Mouse (Mus musculus) forebrain, embryonic 13.5 days (tissue): Measurements from ENCODE around the gene Sh3gl2. TPM values are rescaled to one million over a fixed set of nuclear protein-coding genes. Genes with fewer than 3 reads are reported as not detected.
A peak's percentile ranks its signal among the peaks of the same experiment; 100 is the strongest.

Experiments used
- ATAC-seq: fragments of 200-750 bp; cut with Nextera tagmentation; 2 replicates; pipeline ENCODE4 v1.8.0; 2017
- H3K27ac ChIP-seq: fragments of 300-500 bp; sonication (generic); 2 replicates; pipeline ENCODE4 v1.5.1; 2015; ENCODE audit warnings: inconsistent platforms, mild to moderate bottlenecking, moderate library complexity
- H3K27me3 ChIP-seq: fragments of 300-500 bp; sonication (generic); 2 replicates; pipeline ENCODE4 v1.6.1; 2015; ENCODE audit warnings: mild to moderate bottlenecking, inconsistent platforms
- H3K36me3 ChIP-seq: fragments of 300-500 bp; sonication (generic); 2 replicates; pipeline ENCODE4 v1.6.1; 2015; ENCODE audit warnings: mild to moderate bottlenecking, inconsistent platforms; ENCODE audit not compliant: poor library complexity, severe bottlenecking
- H3K4me1 ChIP-seq: fragments of 300-500 bp; sonication (generic); 2 replicates; pipeline ENCODE4 v1.6.1; 2015; ENCODE audit warnings: inconsistent platforms
- H3K4me2 ChIP-seq: fragments of 300-500 bp; sonication (generic); 2 replicates; pipeline ENCODE4 v1.6.1; 2015; ENCODE audit warnings: inconsistent platforms, mild to moderate bottlenecking, moderate library complexity
- H3K4me3 ChIP-seq: fragments of 300-500 bp; sonication (generic); 2 replicates; pipeline ENCODE4 v1.5.1; 2015; ENCODE audit warnings: mild to moderate bottlenecking, inconsistent platforms
- H3K9ac ChIP-seq: fragments of 300-500 bp; sonication (generic); 2 replicates; pipeline ENCODE4 v1.6.1; 2015; ENCODE audit warnings: mild to moderate bottlenecking, inconsistent platforms
- H3K9me3 ChIP-seq: fragments of 300-500 bp; sonication (generic); replicated peaks from 2 replicates; pipeline ENCODE4 v1.6.1; 2016; ENCODE audit warnings: inconsistent platforms
- WGBS: fragments of 180-500 bp; shearing (Covaris S2); methylation state at CpG from one replicate; pipeline ENCODE4 v1.1.7; 2015; 5-methylcytosine and 5-hydroxymethylcytosine counted together
- polyA plus RNA-seq: library from polyadenylated mRNA; unstranded; fragments of >200 nt; fragmentation: Nextera tagmentation; extraction: Ambion mirVana; gene quantifications from 2 replicates; pipeline ENCODE4 v1.2.1, GENCODE M21; 2015

The Sh3gl2 gene
- 30.4 and 30.9 TPM in 2 replicates for polyA plus RNA-seq

DNA sequence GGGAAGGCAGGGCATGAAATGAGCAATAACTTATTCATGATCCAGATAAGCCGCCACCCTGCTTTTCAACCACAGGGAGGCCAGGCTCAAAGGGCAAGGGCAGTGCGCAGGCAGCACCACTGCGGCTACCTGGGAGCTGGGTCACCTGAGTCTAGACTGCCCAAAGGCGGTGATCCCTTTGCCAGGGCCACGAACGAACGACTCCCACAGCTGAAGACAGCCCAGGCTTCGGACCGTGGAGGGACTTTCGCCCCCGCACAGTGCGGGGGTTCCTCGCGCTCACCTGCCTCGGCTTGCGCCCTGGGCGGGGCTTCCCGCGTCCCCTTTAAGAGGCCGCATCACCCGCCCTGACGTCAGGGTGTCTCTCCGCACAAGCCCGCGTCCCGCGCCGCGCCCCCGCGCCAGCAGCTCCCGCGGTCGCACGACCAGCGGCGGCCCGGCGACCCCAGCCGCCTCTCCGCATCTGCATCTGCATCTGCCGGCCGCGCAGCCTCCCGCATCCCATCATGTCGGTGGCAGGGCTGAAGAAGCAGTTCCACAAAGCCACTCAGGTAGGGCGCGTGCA is at the start of gene Sh3gl2:
Sh3gl2 (plus strand) TSS at position 56 of the 565 bp plus-strand sequence.
- Histone ChIP-seq H3K27ac (peak within 1 kb of the TSS; percentile 63; the same call in 1 of the 2 replicates), H3K36me3 (no peaks in the 10 kb centered on the region), H3K4me2 (peak within 1 kb of the TSS; percentile 95), H3K27me3 (peaks cover 29% of the 10 kb centered on the region), H3K4me3 (peak within 1 kb of the TSS; percentile 79), H3K9ac (peak within 1 kb of the TSS; percentile 82), H3K4me1 (peaks cover 4% of the 10 kb centered on the region; the same call in 1 of the 2 replicates), H3K9me3 (no peaks in the 10 kb centered on the region)
- WGBS = 0% methylated on average over 48 of the region's 48 CpGs
- ATAC-seq = peak; percentile 92

DNA sequence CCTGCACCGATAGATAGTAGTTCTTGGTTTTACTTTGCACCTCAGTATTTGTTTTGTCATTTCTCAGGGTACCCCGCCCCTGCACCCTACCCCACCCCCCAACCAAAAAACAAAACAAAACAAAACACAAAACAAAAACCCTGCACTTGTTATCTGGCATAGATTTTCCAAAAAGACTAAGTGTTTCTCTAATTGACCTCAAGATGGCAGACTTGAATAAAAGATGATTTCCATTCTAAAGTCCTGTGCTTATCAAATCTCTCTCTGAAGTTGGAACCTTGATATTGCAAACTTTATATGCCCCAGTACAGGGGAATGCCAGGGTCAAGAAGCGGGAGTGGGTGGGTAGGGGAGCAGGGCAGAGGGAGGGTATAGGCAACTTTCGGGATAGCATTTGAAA is 43.8 kb upstream of the Sh3gl2 start:
- no peaks in the 10 kb centered on the region for H3K9me3 ChIP-seq
- no peaks in the 10 kb centered on the region for H3K36me3 ChIP-seq
- ATAC-seq = 0 out of 2 replicates have a peak, but pooled peaks have one; percentile 11
- no peak overlapping the region for H3K4me3 ChIP-seq
- H3K27ac ChIP-seq = no peak overlapping the region
- no peak overlapping the region for H3K4me2 ChIP-seq
- 61% methylated on average over 4 of the region's 4 CpGs for WGBS
- H3K9ac ChIP-seq = no peak overlapping the region
- H3K4me1 ChIP-seq = no peaks in the 10 kb centered on the region
- no peaks in the 10 kb centered on the region for H3K27me3 ChIP-seq

- H3K27me3 ChIP-seq = no peaks in the 10 kb centered on the region
- WGBS = 27% methylated on average over 27 of the region's 27 CpGs
- no peak overlapping the region for H3K9ac ChIP-seq
- H3K27ac ChIP-seq = no peak overlapping the region
- no peaks in the 10 kb centered on the region for H3K9me3 ChIP-seq
- no peak overlapping the region for H3K4me3 ChIP-seq
- no peaks in the 10 kb centered on the region for H3K4me1 ChIP-seq
- H3K36me3 ChIP-seq = no peaks in the 10 kb centered on the region
- peak; percentile 92 for ATAC-seq
- peak overlapping the region; percentile 15; the same call in 1 of the 2 replicates for H3K4me2 ChIP-seq
These were observed 42.2 kb upstream of the Sh3gl2 start for GRCm38 (mm10) chr4:85162468-85163312.

DNA sequence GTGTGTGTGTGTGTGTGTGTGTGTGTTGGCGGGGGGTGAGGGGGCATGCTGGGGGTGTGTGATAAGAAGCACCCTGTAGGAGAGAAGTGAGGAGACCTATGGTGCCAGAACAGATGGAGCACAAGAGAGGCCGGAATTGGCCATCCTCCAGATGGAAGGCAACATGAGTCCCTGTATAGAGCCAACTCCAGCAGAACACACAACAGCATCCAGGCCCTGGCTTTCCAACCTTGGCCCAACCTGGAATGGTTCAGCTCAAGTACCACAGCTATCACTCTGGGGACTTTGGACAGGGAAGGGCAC is 41.7 kb upstream of the Sh3gl2 start:
- 78% methylated on average over 2 of the region's 2 CpGs for WGBS
- Histone ChIP-seq H3K9ac (no peak overlapping the region), H3K9me3 (no peaks in the 10 kb centered on the region), H3K4me3 (no peak overlapping the region), H3K4me2 (no peak overlapping the region), H3K27me3 (no peaks in the 10 kb centered on the region), H3K36me3 (no peaks in the 10 kb centered on the region), H3K27ac (no peak overlapping the region), H3K4me1 (no peaks in the 10 kb centered on the region)
- ATAC-seq = peak; percentile 20

- Histone ChIP-seq H3K4me1 (no peaks in the 10 kb centered on the region), H3K9me3 (no peaks in the 10 kb centered on the region), H3K27ac (no peak overlapping the region), H3K4me3 (no peak overlapping the region), H3K4me2 (no peak overlapping the region), H3K36me3 (no peaks in the 10 kb centered on the region), H3K27me3 (no peaks in the 10 kb centered on the region), H3K9ac (no peak overlapping the region)
- no peak for ATAC-seq
- WGBS = 92% methylated on average over 12 of the region's 12 CpGs
These were observed 36.9 kb upstream of the Sh3gl2 start for GRCm38 (mm10) chr4:85168001-85168400.

DNA sequence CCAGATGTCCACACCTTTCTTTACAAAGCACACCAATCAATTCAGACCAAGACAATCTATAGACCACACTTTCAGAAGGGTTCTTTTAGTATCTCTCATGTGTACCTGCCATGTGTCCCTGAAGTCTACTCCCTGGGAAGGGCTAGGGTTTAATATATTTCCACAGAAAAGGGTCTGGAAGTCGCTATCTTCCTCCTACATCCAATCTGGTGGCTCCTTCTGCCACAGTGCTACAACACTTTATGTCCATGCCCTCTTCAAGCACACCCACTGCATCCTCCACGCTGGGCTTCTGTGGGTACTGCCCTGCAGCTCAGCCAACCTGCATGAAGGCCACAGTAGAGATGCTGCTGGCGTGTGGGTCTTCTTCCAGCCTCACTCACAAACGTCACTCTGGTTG is 29.5 kb upstream of the Sh3gl2 start:
- H3K9ac ChIP-seq = no peak overlapping the region
- no peaks in the 10 kb centered on the region for H3K27me3 ChIP-seq
- 90% methylated on average over 4 of the region's 4 CpGs for WGBS
- no peaks in the 10 kb centered on the region for H3K36me3 ChIP-seq
- H3K4me3 ChIP-seq = no peak overlapping the region
- no peaks in the 10 kb centered on the region for H3K4me1 ChIP-seq
- no peak overlapping the region for H3K27ac ChIP-seq
- no peak for ATAC-seq
- no peak overlapping the region for H3K4me2 ChIP-seq
- no peaks in the 10 kb centered on the region for H3K9me3 ChIP-seq

DNA sequence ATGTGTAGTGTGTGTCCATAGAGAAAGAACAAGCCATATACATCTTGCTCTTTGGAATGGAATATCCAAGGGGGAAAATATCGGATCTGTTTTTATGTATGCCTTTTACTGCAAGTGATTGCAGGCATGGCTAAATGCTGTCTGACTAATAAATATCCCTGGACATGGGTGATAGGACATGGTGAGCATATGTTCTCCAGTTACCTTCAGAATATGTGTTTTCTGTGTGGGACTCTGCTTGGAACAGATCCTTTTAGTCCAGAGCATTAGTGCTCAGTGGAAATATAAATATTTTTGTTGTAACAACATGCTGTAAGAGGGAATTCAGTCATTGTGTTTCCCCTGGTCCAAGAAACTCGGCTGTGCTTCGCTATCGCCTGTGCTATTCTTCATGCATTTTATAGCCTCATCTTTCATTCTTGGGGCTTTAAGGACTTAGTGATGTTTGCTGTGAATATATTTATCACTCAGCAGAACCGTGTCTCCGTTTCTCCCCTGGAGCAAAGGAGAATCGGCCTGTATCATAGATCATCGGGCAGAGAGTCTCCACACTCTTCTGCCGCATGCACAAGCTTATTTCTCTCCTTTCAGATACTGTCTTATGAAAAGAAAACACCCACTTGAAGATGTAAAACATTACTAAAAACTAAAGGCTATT is 26.4 kb upstream of the Sh3gl2 start:
- no peaks in the 10 kb centered on the region for H3K4me1 ChIP-seq
- ATAC-seq = no peak
- H3K9ac ChIP-seq = no peak overlapping the region
- no peak overlapping the region for H3K27ac ChIP-seq
- no peaks in the 10 kb centered on the region for H3K9me3 ChIP-seq
- H3K4me3 ChIP-seq = no peak overlapping the region
- 91% methylated on average over 9 of the region's 9 CpGs for WGBS
- no peaks in the 10 kb centered on the region for H3K27me3 ChIP-seq
- H3K4me2 ChIP-seq = no peak overlapping the region
- no peaks in the 10 kb centered on the region for H3K36me3 ChIP-seq

DNA sequence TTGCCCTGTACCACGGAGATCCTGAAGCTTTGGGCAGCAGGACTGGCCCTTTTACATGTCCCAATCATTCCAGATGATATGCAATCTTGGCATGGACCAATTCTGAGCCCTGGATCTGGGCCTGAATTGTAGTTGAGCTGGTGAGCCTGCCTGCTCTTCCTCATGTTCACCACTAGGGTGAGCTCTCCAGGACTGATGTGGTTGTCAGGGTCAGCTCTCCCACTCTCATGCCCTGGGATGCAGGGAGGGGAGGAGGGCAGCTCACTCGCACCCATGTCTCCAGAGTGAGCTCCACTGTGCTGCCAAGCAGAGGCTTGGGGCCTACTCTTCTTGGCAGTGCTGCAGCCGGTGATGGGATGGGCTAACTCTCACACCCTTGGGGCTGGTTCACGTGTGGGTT is 18.9 kb upstream of the Sh3gl2 start:
- Histone ChIP-seq H3K4me1 (no peaks in the 10 kb centered on the region), H3K27me3 (no peaks in the 10 kb centered on the region), H3K4me2 (no peak overlapping the region), H3K9ac (no peak overlapping the region), H3K27ac (no peak overlapping the region), H3K4me3 (no peak overlapping the region), H3K9me3 (no peaks in the 10 kb centered on the region), H3K36me3 (no peaks in the 10 kb centered on the region)
- 61% methylated on average over 4 of the region's 4 CpGs for WGBS
- ATAC-seq = no peak

GRCm38 (mm10) chr4:85196201-85196600 is 8.7 kb upstream of the Sh3gl2 start:
- Histone ChIP-seq H3K4me3 (no peak overlapping the region), H3K4me2 (no peak overlapping the region), H3K27ac (no peak overlapping the region), H3K9ac (no peak overlapping the region), H3K27me3 (0 out of 2 replicates have a peak, but pooled peaks cover 3% of the 10 kb centered on the region), H3K4me1 (no peaks in the 10 kb centered on the region), H3K9me3 (no peaks in the 10 kb centered on the region), H3K36me3 (no peaks in the 10 kb centered on the region)
- 76% methylated on average over 4 of the region's 4 CpGs for WGBS
- ATAC-seq = no peak

- H3K36me3 ChIP-seq = no peaks in the 10 kb centered on the region
- H3K4me1 ChIP-seq = no peaks in the 10 kb centered on the region
- H3K4me3 ChIP-seq = no peak overlapping the region
- no peak overlapping the region for H3K27ac ChIP-seq
- H3K4me2 ChIP-seq = no peak overlapping the region
- WGBS = 83% methylated on average over 9 of the region's 9 CpGs
- H3K9ac ChIP-seq = no peak overlapping the region
- ATAC-seq = no peak
- no peaks in the 10 kb centered on the region for H3K9me3 ChIP-seq
- peaks cover 10% of the 10 kb centered on the region for H3K27me3 ChIP-seq
These were observed 6.5 kb upstream of the Sh3gl2 start for GRCm38 (mm10) chr4:85198431-85198830.

- Histone ChIP-seq H3K27me3 (peaks cover 33% of the 10 kb centered on the region), H3K9ac (no peak overlapping the region), H3K36me3 (no peaks in the 10 kb centered on the region), H3K4me1 (peaks cover 4% of the 10 kb centered on the region; the same call in 1 of the 2 replicates), H3K4me2 (no peak overlapping the region), H3K27ac (no peak overlapping the region), H3K4me3 (no peak overlapping the region), H3K9me3 (no peaks in the 10 kb centered on the region)
- no peak for ATAC-seq
- WGBS = 86% methylated on average over 7 of the region's 7 CpGs
These were observed 2.3 kb upstream of the Sh3gl2 start for GRCm38 (mm10) chr4:85202582-85202981.

DNA sequence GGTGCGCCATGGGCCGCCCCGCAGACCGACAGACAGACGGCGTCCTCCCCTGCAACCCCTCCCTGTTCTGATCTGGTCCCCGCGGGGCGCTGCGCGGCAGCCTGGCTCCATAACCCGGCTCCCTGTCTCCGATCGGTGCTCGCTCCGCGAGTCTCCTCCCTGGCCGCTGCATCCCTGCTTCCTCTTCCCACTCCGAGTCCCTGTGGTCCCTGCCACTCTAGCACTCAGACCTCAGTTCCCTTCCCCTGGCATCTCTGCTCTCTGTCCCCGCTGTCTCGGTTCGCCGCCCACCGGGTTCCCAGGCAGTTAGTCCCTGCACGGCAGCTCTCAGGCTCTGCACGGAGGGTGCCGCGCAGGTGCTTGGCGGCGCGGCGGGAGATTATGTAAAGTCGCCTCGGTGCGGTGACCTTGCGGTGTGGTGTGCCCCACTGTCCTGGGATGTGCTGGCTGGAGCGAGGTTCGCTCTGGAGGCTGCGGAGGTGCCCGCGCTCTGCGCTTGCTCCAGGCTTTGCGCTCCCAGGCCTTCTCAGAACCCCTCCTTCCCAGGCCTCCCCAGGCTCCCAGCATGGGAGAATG is 798 bp downstream of the Sh3gl2 start:
- no peaks in the 10 kb centered on the region for H3K9me3 ChIP-seq
- H3K27ac ChIP-seq = peak overlapping the region; percentile 63; the same call in 1 of the 2 replicates
- peaks cover 29% of the 10 kb centered on the region for H3K27me3 ChIP-seq
- peak; percentile 82 for ATAC-seq
- H3K4me3 ChIP-seq = peak overlapping the region; percentile 79
- H3K9ac ChIP-seq = peak overlapping the region; percentile 82
- peaks cover 4% of the 10 kb centered on the region; the same call in 1 of the 2 replicates for H3K4me1 ChIP-seq
- H3K36me3 ChIP-seq = no peaks in the 10 kb centered on the region
- under 1% methylated on average over 43 of the region's 43 CpGs for WGBS
- H3K4me2 ChIP-seq = peak overlapping the region; percentile 95
